10 mouse cellular contexts compared by ENCODE assay signal in genomic region chr1:182439546-182440222, GRCm38 (mm10). TPM values are rescaled to one million over a fixed set of nuclear protein-coding genes. Genes with fewer than 3 reads are reported as not detected.
DNase-seq lines count a peak whose midpoint lies in the region; ATAC-seq and TF ChIP-seq lines count a peak whose summit lies in the region.
"Had no signal": no experiment of that assay in that cellular context is flagged by ENCODE, and none has a peak within 500 bp of the region (broad histone marks: within the 10 kb centered on the region; RNA-seq: fewer than 3 reads in every experiment).

No protein-coding gene starts in this region.

- no peaks in the 10 kb centered on the region for H3K9me3 ChIP-seq in liver, embryonic 11.5 days (ENCODE audit: control insufficient read depth, low read length)
- H3K9me3 ChIP-seq: limb, embryonic 12.5 days had no signal

- no peaks in the 10 kb centered on the region; the same call in 1 of the 2 replicates for H3K79me2 ChIP-seq in liver, adult 2 months (ENCODE audit: control insufficient read depth, insufficient read depth, low read length)

- H3K36me3 ChIP-seq in liver, adult 2 months (ENCODE audit: control insufficient read depth, insufficient read depth, low read length) = peaks cover 45% of the 10 kb centered on the region
- peaks cover 6% of the 10 kb centered on the region; the same call in 1 of the 2 replicates for H3K36me3 ChIP-seq in liver, embryonic 11.5 days (ENCODE audit: control insufficient read depth, insufficient read depth, low read length)
- H3K36me3 ChIP-seq in thymus, adult 2 months (ENCODE audit: control insufficient read depth, insufficient read depth, low read length) = peaks cover 44% of the 10 kb centered on the region

- no peak overlapping the region for H3K4me2 ChIP-seq in liver, embryonic 11.5 days
- H3K4me2 ChIP-seq: limb, embryonic 12.5 days had no signal

- no peak for TF ChIP-seq POLR2A in liver, adult 2 months (IDR thresholded peaks at IDR 0.05; ENCODE audit: extremely low read depth, insufficient read depth, low read length)
- TF ChIP-seq POLR2A in thymus, adult 2 months (IDR thresholded peaks at IDR 0.05; ENCODE audit: control insufficient read depth, extremely low read depth, insufficient read depth, low read length, poor library complexity) = no peak

- no peak for ATAC-seq in liver, embryonic 11.5 days (replicated peaks; ENCODE audit: low FRiP score)
- ATAC-seq in frontal cortex, adult (ENCODE audit: low TSS enrichment) = no peak
- ATAC-seq: Patski had no signal

- H3K4me1 ChIP-seq in liver, adult 2 months (ENCODE audit: control insufficient read depth, insufficient read depth, low read length) = peaks cover 2% of the 10 kb centered on the region; the same call in 1 of the 2 replicates
- no peaks in the 10 kb centered on the region for H3K4me1 ChIP-seq in liver, embryonic 11.5 days (replicated peaks; ENCODE audit: control insufficient read depth, insufficient read depth, low read length)
- H3K4me1 ChIP-seq in thymus, adult 2 months (replicated peaks; ENCODE audit: control insufficient read depth, insufficient read depth, low read length) = no peaks in the 10 kb centered on the region
- H3K4me1 ChIP-seq: limb, embryonic 12.5 days had no signal

- no peak overlapping the region for H3K4me3 ChIP-seq in liver, adult 2 months (ENCODE audit: insufficient read depth, low read depth, low read length)
- no peak overlapping the region for H3K4me3 ChIP-seq in liver, embryonic 11.5 days (ENCODE audit: low read depth, low read length)
- H3K4me3 ChIP-seq in thymus, adult 2 months (ENCODE audit: control insufficient read depth, insufficient read depth, low read length) = no peak overlapping the region
- H3K4me3 ChIP-seq: limb, embryonic 12.5 days had no signal

- DNase-seq in liver, adult 2 months (ENCODE audit: extremely low read depth, low read depth, low spot score) = peak; percentile 86
- no peak for DNase-seq in liver, embryonic 11.5 days (ENCODE audit: low spot score)
- DNase-seq in fibroblast of lung, adult 2 months (ENCODE audit: low read depth) = peak; percentile 71
- DNase-seq in kidney, adult 9 months = peak; percentile 97
- peak; percentile 88 for DNase-seq in lung, postnatal 36 days
- DNase-seq in thymus, adult 2 months = no peak
- no peak for DNase-seq in cerebellum, adult 8-10 months

- H3K27ac ChIP-seq in liver, adult 2 months (replicated peaks; ENCODE audit: insufficient read depth, low read depth, low read length) = peak overlapping the region; percentile 41
- no peak overlapping the region for H3K27ac ChIP-seq in liver, embryonic 11.5 days (ENCODE audit: low read depth, low read length)
- no peak overlapping the region for H3K27ac ChIP-seq in thymus, adult 2 months (ENCODE audit: control insufficient read depth, insufficient read depth, low read length)
- H3K27ac ChIP-seq: limb, embryonic 12.5 days had no signal

- no peak overlapping the region for H3K9ac ChIP-seq in liver, adult 2 months (ENCODE audit: low read depth, low read length)
- no peak overlapping the region for H3K9ac ChIP-seq in liver, embryonic 11.5 days (ENCODE audit: low read depth, low read length)
- H3K9ac ChIP-seq: limb, embryonic 12.5 days had no signal

- WGBS in liver, adult 2 months = 12% methylated on average over 5 of the region's 5 CpGs
- 76% methylated on average over 5 of the region's 5 CpGs for WGBS in liver, embryonic 11.5 days
- WGBS in thymus, adult 2 months = 94% methylated on average over 5 of the region's 5 CpGs

- no peaks in the 10 kb centered on the region for H3K27me3 ChIP-seq in liver, adult 2 months (ENCODE audit: control insufficient read depth, insufficient read depth, low read length)
- H3K27me3 ChIP-seq in liver, embryonic 11.5 days (replicated peaks; ENCODE audit: control insufficient read depth, insufficient read depth, low read length) = no peaks in the 10 kb centered on the region
- no peaks in the 10 kb centered on the region for H3K27me3 ChIP-seq in thymus, adult 2 months (ENCODE audit: control insufficient read depth, insufficient read depth, low read length)
- H3K27me3 ChIP-seq: limb, embryonic 12.5 days; Patski had no signal

- no peak for TF ChIP-seq CTCF in liver, adult 2 months (IDR thresholded peaks at IDR 0.05; ENCODE audit: low read depth, low read length)
- no peak for TF ChIP-seq CTCF in thymus, adult 2 months (IDR thresholded peaks at IDR 0.05; ENCODE audit: borderline replicate concordance, control insufficient read depth, extremely low read depth, insufficient read depth, low read length, poor library complexity)

RNA-seq across cellular contexts. Expression of gene Trp53bp2, which starts 30.7 kb away (rescaled TPM):
- total RNA-seq in liver, adult 2 months (2014; rRNA removed) = 5.0 and 6.0 TPM in 2 replicates
- 5.7 and 7.2 TPM in 2 replicates for polyA plus RNA-seq in liver, adult 2 months (2012; rRNA removed)
- polyA plus RNA-seq in liver, embryonic 11.5 days (2014; fragmentation: Nextera tagmentation; extraction: Ambion mirVana) = 12.3 and 14.0 TPM in 2 replicates
- polyA plus RNA-seq in thymus, adult 2 months (2012; rRNA removed) = 37.9 and 41.5 TPM in 2 replicates

Comparison
In these comparisons a context has a peak if more than half of its experiments do, and no peak if none do; other contexts are left out.
1. DNase-seq: peak in liver, adult 2 months (single experiment), fibroblast of lung, adult 2 months (single experiment), kidney, adult 9 months (single experiment) and lung, postnatal 36 days (single experiment); none in liver, embryonic 11.5 days (single experiment), thymus, adult 2 months (single experiment) and cerebellum, adult 8-10 months (single experiment).